Mouse (Mus musculus): ENCODE measurements around the gene Tnfrsf17. TPM values are rescaled to one million over a fixed set of nuclear protein-coding genes. Genes with fewer than 3 reads are reported as not detected.
"Not testable (repeated sequence)": the region's sequence is repeated elsewhere in the genome, so short reads cannot be mapped to it uniquely, and the experiment has no call there.

Tnfrsf17 gene
- polyA plus RNA-seq, 1 experiment, result not detected

- no peak for TF ChIP-seq POLR2A (IDR thresholded peaks at IDR 0.05; ENCODE audit: borderline replicate concordance, control insufficient read depth, low read depth, low read length)
- no peak for TF ChIP-seq CTCF (IDR thresholded peaks at IDR 0.05; ENCODE audit: control insufficient read depth, insufficient read depth, low read length)
- no peak overlapping the region for H3K27ac ChIP-seq (ENCODE audit: control insufficient read depth, insufficient read depth, low read depth, low read length, poor library complexity)
- no peaks in the 10 kb centered on the region for H3K4me1 ChIP-seq (ENCODE audit: control insufficient read depth, insufficient read depth, low read length)
- 91% methylated on average over 10 of the region's 10 CpGs for WGBS
- H3K4me3 ChIP-seq (replicated peaks; ENCODE audit: control insufficient read depth, low read depth, low read length), result no peak overlapping the region
These were observed 46.3 kb downstream of the Tnfrsf17 start for GRCm38 (mm10) chr16:11359919-11360318.

GRCm38 (mm10) chr16:11360576-11360975 lies 47.0 kb downstream of the Tnfrsf17 start:
- 86% methylated on average over 2 of the region's 2 CpGs for WGBS
- H3K4me3 ChIP-seq (replicated peaks; ENCODE audit: control insufficient read depth, low read depth, low read length); H3K27ac ChIP-seq (ENCODE audit: control insufficient read depth, insufficient read depth, low read depth, low read length, poor library complexity); H3K4me1 ChIP-seq (ENCODE audit: control insufficient read depth, insufficient read depth, low read length): not testable (repeated sequence)

GRCm38 (mm10) chr16:11365626-11366025 lies 52.0 kb downstream of the Tnfrsf17 start:
- 84% methylated on average over 5 of the region's 5 CpGs for WGBS
- Histone ChIP-seq H3K27ac (ENCODE audit: control insufficient read depth, insufficient read depth, low read depth, low read length, poor library complexity) (no peak overlapping the region), H3K4me3 (replicated peaks; ENCODE audit: control insufficient read depth, low read depth, low read length) (no peak overlapping the region), H3K4me1 (ENCODE audit: control insufficient read depth, insufficient read depth, low read length) (peaks cover 2% of the 10 kb centered on the region; the same call in 1 of the 2 replicates)
- TF ChIP-seq CTCF (IDR thresholded peaks at IDR 0.05; ENCODE audit: control insufficient read depth, insufficient read depth, low read length) (no peak), POLR2A (IDR thresholded peaks at IDR 0.05; ENCODE audit: borderline replicate concordance, control insufficient read depth, low read depth, low read length) (no peak)

GRCm38 (mm10) chr16:11366851-11367250 lies 53.2 kb downstream of the Tnfrsf17 start:
- H3K4me3 ChIP-seq (replicated peaks; ENCODE audit: control insufficient read depth, low read depth, low read length), result no peak overlapping the region
- H3K4me1 ChIP-seq (ENCODE audit: control insufficient read depth, insufficient read depth, low read length), result peaks cover 2% of the 10 kb centered on the region; the same call in 1 of the 2 replicates
- TF ChIP-seq POLR2A (IDR thresholded peaks at IDR 0.05; ENCODE audit: borderline replicate concordance, control insufficient read depth, low read depth, low read length), result no peak
- TF ChIP-seq CTCF (IDR thresholded peaks at IDR 0.05; ENCODE audit: control insufficient read depth, insufficient read depth, low read length), result no peak
- H3K27ac ChIP-seq (ENCODE audit: control insufficient read depth, insufficient read depth, low read depth, low read length, poor library complexity), result no peak overlapping the region
- 59% methylated on average over 1 of the region's 1 CpGs for WGBS

- H3K4me3 ChIP-seq (replicated peaks; ENCODE audit: control insufficient read depth, low read depth, low read length), result no peak overlapping the region
- TF ChIP-seq POLR2A (IDR thresholded peaks at IDR 0.05; ENCODE audit: borderline replicate concordance, control insufficient read depth, low read depth, low read length) (no peak), CTCF (IDR thresholded peaks at IDR 0.05; ENCODE audit: control insufficient read depth, insufficient read depth, low read length) (no peak)
- peaks cover 2% of the 10 kb centered on the region; the same call in 1 of the 2 replicates for H3K4me1 ChIP-seq (ENCODE audit: control insufficient read depth, insufficient read depth, low read length)
- WGBS, result 87% methylated on average over 3 of the region's 3 CpGs
- no peak overlapping the region for H3K27ac ChIP-seq (ENCODE audit: control insufficient read depth, insufficient read depth, low read depth, low read length, poor library complexity)
These were observed 54.8 kb downstream of the Tnfrsf17 start for GRCm38 (mm10) chr16:11368412-11368811.

- no peak overlapping the region for H3K4me3 ChIP-seq (replicated peaks; ENCODE audit: control insufficient read depth, low read depth, low read length)
- H3K27ac ChIP-seq (ENCODE audit: control insufficient read depth, insufficient read depth, low read depth, low read length, poor library complexity), result no peak overlapping the region
- no peak for TF ChIP-seq CTCF (IDR thresholded peaks at IDR 0.05; ENCODE audit: control insufficient read depth, insufficient read depth, low read length)
- TF ChIP-seq POLR2A (IDR thresholded peaks at IDR 0.05; ENCODE audit: borderline replicate concordance, control insufficient read depth, low read depth, low read length), result no peak
- H3K4me1 ChIP-seq (ENCODE audit: control insufficient read depth, insufficient read depth, low read length), result peaks cover 2% of the 10 kb centered on the region; the same call in 1 of the 2 replicates
- WGBS, result 65% methylated on average over 4 of the region's 4 CpGs
These were observed 55.5 kb downstream of the Tnfrsf17 start for GRCm38 (mm10) chr16:11369162-11369561.

GRCm38 (mm10) chr16:11369642-11370041 lies 56.0 kb downstream of the Tnfrsf17 start:
- Histone ChIP-seq H3K27ac (ENCODE audit: control insufficient read depth, insufficient read depth, low read depth, low read length, poor library complexity) (no peak overlapping the region), H3K4me1 (ENCODE audit: control insufficient read depth, insufficient read depth, low read length) (peaks cover 2% of the 10 kb centered on the region; the same call in 1 of the 2 replicates), H3K4me3 (replicated peaks; ENCODE audit: control insufficient read depth, low read depth, low read length) (no peak overlapping the region)
- 10% methylated on average over 1 of the region's 1 CpGs for WGBS
- TF ChIP-seq CTCF (IDR thresholded peaks at IDR 0.05; ENCODE audit: control insufficient read depth, insufficient read depth, low read length) (no peak), POLR2A (IDR thresholded peaks at IDR 0.05; ENCODE audit: borderline replicate concordance, control insufficient read depth, low read depth, low read length) (no peak)

Other genes starting within 250 kb of the Tnfrsf17 start
- gene Litaf, start 247.7 kb upstream of the Tnfrsf17 start, polyA plus RNA-seq (2011; ENCODE audit: insufficient read depth, insufficient read length, low replicate concordance, missing spikeins), result 21.6 and 41.1 TPM in 2 replicates
- 15.9 and 18.8 TPM in 2 replicates for gene Txndc11, start 179.2 kb upstream of the Tnfrsf17 start, polyA plus RNA-seq (2011; ENCODE audit: insufficient read depth, insufficient read length, low replicate concordance, missing spikeins)
- 103 and 128 TPM in 2 replicates for gene Zc3h7a, start 137.4 kb upstream of the Tnfrsf17 start, polyA plus RNA-seq (2011; ENCODE audit: insufficient read depth, insufficient read length, low replicate concordance, missing spikeins)
- gene Rsl1d1, start 110.5 kb upstream of the Tnfrsf17 start, polyA plus RNA-seq (2011; ENCODE audit: insufficient read depth, insufficient read length, low replicate concordance, missing spikeins), result 46.6 and 76.4 TPM in 2 replicates
- gene Gspt1, start 59.5 kb upstream of the Tnfrsf17 start, polyA plus RNA-seq (2011; ENCODE audit: insufficient read depth, insufficient read length, low replicate concordance, missing spikeins), result 51.0 and 78.9 TPM in 2 replicates
- gene Snx29, start 9.1 kb downstream of the Tnfrsf17 start, polyA plus RNA-seq (2011; ENCODE audit: insufficient read depth, insufficient read length, low replicate concordance, missing spikeins), result 14.5 and 24.4 TPM in 2 replicates

All from bone marrow, adult 2 months (tissue).